Mouse (Mus musculus) regulatory T cell (primary cell): ENCODE measurements around the gene Gpr137b.
"Not testable (repeated sequence)": the region's sequence is repeated elsewhere in the genome, so short reads cannot be mapped to it uniquely, and the experiment has no call there.

Source experiments
- in situ Hi-C: fragments of 300-600 bp; cut with MboI, MseI; formaldehyde crosslinking; loops from one replicate; pipeline ENCODE4 v1.15.1; 2025; ENCODE audit warnings: high pct_unique_total_duplicates

Gene Gpr137b

DNA sequence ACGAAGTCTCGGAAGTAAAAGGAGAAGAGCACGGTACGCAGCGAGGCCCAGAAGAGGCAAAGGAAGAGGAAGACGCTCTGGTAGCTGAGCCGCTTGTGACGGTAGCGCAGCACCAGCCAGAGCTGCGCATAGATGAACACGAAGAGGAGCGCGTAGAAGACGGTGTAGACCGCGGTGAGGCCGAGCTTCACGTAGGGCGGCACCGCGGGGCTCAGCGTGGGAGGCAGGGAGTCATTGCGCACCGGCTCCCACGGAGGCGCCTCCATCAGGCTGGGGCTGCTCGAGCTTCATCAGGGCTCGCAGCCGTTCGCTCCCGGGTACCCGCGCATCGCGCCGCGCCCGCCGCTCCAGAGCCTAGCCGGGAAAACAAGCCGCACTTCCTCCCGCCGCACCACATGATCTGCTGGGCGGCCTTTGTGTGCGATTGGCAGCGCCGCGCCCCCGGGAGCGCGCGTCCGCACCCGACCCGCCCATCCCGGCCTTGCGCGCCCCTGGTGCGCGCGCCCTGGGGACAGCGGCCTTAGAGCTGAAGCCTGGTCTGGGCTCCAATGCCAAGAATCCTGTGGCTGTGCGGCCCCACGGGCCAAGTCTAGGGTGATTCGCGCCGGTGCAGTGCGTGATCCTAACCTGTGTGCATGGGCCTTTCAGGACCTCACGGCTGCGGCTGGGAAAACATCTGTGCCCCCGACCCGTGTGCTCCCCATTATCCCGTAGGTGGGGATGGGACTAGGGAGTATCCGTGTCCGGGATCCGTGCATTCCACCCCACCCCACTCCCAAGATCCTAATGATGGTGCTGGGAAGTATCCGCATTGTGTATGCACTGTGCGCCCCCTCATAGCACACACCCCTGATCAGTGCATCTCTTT, at the start of gene Gpr137b:
Gene Gpr137b, minus strand, starts transcription at position 787 of the 868 bp plus-strand sequence.
- in situ Hi-C loops = loop anchor here (25.0 kb wide), 1 partner anchor 906 kb away; no protein-coding TSS in a partner anchor

DNA sequence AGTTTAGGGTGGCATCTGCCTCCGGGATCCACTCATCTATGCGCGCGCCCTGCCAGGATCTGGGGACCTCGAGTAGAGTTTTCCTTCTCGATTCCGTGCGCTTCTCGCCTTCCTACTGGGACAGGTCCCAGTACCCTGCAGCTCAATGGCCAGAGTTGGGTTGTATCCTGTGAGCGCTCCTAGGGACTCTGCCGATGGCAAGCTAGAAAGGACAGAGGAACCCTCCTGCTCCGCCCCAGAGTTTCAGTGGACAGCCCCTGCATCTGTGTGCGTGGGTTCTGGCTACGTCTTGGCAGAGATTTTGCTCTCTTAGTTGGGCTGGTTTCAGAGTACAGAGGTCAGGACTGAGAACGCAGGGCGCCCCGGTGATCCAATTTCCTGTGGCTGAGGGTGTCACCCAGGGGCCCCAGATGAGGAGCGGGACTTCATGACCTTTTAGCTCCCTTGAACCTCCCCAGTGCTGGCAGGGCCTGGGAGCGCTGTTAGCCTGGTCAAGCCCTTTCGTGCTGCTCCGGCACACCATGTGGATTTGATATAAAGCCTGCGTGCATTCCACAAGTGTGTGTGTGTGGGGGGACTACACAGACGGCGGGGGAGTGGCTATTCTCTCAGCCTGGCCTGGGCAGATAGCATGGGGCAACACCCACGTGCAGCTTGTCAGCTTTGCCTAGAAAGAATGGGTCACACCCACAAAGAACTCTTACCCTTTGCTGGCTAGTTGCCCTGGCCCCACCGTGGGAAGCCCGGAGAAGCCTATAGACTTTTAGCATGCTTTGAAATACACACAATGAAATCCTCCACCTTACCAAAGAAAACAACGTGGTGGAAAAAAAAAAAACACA, 44.5 kb upstream of the Gpr137b start:
- in situ Hi-C loops = not testable (repeated sequence)

DNA sequence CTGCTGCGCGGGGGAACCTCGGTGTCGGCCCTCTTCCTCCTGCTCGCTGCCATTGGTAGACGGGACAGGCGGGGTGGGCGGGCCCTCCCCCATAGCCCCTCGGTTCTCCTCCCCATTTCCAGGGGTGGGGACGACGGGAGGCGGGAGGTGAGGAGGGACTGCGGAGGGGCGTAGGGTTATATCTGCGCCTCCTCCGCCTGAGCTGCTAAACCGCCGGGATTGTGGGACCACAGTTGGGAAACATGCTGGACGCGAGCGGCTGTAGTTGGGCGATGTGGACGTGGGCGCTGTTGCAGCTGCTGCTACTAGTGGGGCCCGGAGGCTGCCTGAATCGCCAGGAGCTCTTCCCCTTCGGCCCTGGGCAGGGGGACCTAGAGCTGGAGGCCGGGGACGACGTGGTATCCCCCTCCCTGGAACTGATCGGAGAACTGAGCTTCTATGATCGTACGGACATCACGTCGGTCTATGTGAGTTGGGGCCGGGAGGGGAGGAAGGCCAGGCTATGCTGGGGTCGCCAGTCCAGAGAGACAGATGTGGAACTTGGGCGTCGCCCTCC, 43.7 kb upstream of the Gpr137b start, which contains the start of gene Nid1:
Gene Nid1, plus strand, starts transcription at position 92 of the 556 bp plus-strand sequence.
- in situ Hi-C loops = not testable (repeated sequence)

DNA sequence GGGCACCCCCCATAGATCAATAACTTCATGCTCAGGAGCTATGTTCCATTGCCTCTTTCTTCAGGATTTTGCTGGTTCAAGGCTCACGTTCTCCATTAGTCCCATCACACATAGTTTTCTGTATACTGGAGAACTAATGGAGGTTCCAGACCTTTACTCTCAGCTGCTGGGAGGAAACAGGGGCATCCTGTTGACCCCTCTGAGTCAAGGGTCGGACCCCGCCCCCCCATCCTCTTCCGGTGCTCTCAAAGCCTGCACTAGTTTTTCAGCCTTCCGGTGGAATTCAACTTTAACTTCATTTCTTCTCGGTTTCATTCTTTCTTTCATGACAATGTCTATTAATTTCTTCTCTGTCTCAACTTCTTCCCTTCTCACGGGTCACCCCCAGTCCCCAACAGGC, 42.3 kb upstream of the Gpr137b start:
- in situ Hi-C loops = not testable (repeated sequence)

DNA sequence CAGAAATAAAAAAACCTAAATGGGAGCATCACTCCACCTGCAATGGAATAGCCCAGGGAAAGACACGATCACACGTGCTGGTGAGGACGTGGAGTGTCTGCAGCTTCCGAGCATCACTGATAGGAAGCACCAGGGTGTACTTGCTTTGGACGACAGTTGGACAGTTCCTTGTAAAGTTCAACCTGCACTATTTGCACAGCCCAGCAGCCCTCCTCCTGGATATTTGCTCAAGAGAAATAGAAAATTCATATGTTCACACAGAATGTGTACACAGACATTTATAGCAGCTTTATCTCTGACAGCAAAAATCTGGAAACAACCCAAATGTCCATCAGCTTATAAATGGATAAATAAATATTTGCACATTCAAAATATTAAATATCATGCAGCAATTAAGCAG, 29.5 kb upstream of the Gpr137b start:
- in situ Hi-C loops = not testable (repeated sequence)

DNA sequence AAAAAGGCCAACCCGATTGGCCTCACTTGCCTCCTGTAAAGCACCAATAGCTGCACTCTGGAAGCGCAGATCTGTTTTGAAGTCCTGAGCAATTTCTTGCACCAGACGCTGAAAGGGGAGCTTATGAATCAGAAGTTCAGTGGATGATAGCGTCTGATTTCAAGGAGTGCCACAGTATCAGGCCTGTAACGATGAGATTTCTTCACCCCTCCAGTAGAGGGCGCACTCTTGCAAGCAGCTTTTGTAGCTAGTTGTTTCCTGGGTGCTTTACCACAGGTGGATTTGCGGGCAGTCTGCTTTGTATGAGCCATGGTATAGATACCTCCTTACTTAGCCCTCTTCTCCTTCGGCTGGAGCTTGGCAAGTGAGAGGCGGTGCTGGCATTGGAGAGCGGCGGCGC, 25.0 kb upstream of the Gpr137b start:
- in situ Hi-C loops = not testable (repeated sequence)

DNA sequence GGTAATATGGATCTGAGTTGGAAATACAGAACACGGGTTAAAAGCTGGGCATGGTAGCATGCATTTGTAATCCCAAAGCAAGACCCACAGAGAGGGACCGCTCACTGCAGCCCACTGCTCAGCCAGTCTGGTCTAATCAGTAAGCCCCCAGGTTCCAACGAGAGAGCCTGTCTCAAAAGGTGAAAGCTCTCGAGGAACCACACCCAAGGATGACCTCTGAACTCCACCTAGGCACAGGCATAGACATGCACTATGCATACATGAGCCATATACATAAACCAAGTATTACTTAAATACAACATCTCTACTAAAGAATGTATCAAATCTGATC, 22.2 kb upstream of the Gpr137b start:
- in situ Hi-C loops = not testable (repeated sequence)

DNA sequence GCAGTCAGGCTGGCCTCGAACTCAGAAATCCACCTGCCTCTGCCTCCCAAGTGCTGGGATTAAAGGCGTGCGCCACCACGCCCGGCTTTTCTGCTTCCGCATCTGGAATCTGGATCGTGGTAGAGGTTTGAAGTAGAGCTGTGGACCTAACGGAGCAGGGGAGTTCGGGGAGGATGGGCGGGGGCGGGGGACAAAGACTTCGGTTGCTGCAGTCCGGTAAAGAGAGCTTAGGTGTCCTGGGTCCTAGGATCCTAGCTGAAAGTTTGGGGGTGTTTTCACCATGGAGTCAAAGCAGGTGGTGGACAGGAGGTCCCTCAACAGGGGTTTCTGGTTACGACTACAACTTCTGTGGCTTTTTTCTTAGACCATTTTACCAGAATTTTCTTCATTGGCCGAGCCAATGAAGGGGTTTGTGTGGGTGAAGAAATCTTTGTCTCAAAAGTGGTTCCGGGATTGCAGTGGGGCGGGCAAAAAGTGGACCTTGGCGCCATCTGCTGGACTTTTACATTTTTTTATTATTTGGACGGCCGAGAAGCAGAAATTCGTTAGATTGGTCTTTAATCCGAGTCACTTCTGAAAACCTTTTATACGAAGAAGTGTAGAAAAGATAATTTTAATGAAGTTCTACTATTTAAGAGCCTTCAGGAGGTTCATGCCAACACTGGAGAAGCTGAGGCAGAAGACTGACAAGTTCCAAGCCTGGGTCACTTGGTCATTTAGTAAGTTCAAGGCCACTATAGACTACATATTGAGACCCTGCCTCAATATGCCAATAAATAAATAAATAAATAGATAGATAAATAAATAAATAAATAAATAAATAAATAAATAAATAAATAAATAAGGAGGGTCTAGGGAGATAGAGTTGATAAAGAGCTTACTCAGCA, 21.5 kb upstream of the Gpr137b start:
- in situ Hi-C loops = not testable (repeated sequence)

DNA sequence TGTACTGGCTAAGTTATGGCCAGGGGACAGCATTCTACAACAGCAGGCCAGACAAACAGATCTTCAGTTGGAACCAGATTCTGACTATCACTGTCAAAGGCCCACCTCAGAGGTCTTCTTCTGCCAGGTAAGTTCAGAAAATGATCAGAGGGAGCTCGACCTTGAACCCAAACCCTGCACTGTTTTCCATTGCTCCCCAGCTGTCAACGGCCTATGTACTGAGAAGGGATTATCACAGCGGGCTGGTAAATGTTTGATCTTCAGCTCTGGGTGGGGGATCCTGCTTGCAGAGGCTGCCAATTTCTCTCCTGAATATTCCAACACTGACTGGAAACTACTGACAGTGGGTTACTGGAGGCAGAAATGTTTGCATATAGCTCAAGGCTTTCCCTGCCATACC, 20.4 kb upstream of the Gpr137b start:
- in situ Hi-C loops = no loop called here

DNA sequence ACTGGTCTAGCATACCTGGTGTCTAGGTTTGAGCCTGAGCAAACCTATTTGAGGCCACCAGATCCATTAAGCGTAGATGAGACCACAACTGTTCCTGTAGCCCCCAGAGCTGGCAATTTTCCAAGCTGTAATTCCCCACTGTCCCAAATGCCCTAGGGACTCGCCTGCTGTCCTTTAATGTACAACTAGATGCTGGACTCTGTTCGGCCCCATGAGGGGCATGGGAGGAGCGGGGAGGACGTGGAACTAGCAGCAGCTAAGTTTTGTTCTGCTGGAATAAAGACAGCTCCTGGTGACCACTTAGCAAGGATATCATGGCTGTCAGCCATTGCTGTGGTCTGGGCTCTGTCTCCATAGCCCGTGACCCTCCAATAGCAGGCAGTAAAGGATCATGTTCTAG, 11.7 kb upstream of the Gpr137b start:
- in situ Hi-C loops = not testable (repeated sequence)

DNA sequence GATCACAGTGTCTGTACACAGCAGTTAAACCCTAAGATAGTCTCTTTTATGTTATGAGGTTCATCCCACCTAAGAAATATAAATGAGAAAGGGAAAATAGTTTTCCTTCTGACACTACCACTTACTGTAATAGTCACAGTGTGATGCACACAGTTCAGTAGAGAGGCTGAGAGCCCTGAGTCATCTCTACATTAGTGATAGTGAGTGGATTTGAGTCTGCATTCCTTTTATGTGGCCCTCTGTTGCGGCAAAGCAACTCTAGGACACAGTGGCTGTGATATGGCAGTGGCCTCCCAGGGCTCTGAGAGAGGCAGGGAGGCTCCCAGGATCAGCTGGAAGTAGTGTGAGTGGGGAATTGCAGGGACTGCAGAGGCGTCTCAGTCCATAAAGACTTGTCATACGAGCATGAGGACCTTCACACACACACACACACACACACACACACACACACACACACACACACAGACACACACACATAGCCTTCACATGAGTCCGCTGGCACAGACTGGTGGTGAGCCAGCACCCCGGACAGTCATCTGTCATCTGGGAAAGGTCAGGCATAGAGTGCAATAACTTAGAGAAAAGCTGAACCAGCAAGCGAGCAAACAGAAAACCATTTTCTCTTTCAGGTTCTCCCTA, 10.8 kb upstream of the Gpr137b start:
- in situ Hi-C loops = not testable (repeated sequence)

DNA sequence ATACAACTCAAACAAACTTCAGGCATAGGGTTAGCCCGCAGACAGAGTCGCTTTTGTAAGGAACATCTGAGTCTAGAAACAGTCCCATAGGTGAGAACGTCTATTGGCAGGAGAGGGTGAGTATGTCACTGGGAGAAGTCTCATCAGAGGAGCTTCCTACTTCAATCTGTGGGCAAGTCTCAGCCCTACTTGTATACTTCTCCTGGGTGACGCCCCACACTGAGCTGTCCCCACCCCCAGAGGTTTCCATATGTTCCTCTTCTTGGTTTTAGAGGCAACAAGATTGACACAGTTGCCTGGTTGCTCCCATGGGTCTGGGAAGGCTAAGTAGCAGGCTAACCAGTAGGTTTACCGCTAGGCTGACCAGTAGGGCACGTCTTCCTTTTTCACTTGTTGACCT, 10.0 kb upstream of the Gpr137b start:
- in situ Hi-C loops = not testable (repeated sequence)

DNA sequence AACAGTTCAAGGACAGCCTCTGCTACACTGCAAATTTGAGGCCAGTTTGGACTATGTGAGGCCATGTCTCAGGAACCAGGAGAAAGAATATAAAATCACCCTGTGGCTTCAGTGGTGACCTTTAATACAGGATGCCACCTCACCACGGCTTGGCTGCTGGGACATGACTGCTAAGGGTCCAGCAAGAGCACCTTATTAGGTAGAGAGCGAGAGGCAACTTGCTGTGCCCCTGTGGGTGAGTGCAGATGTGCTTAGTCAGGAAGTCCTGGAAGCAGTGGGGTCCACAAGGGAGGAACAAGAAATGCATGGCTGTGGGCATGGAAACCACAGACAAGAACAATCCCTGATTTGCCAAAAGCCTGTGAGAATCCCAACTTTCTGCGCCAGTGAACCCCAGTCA, 9.6 kb upstream of the Gpr137b start:
- in situ Hi-C loops = not testable (repeated sequence)

DNA sequence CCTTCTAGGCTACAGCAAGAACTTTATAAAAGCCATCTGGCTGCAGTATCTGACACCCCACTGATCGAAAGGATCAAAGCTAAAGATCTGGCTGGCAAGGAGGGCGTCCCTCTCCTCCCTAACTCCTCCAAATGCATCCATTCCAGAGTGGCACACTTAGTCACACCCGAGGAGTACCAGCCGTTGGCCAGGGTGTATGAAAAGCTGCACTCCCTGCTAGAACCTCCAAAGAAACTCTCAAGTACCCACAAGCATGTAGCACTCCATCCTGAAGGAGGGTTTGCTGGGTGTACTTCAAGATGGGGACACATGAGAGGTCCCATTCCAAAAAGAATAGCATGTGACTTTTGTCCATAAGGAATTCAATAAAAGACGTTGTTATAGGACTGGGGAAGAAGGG, 9.0 kb upstream of the Gpr137b start:
- in situ Hi-C loops = not testable (repeated sequence)

DNA sequence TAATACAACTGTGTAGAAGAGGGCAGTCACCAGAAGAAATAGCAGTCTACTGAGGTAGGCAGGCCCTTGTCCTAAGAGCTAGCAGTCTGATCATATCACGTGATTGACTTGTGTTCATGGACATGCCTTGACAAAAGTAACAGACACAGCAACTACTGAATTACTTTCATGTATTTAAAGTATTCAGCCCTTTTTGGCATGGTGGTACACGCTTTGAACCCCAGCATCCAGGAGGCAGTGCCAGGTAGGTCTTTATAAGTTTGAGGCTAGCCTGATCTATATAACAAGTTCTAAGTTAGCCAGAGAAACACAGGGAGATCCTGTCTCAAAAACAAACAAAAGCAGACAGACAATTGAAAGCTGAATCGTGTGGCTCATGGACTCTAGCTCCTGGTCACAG, 7.0 kb upstream of the Gpr137b start:
- in situ Hi-C loops = not testable (repeated sequence)

DNA sequence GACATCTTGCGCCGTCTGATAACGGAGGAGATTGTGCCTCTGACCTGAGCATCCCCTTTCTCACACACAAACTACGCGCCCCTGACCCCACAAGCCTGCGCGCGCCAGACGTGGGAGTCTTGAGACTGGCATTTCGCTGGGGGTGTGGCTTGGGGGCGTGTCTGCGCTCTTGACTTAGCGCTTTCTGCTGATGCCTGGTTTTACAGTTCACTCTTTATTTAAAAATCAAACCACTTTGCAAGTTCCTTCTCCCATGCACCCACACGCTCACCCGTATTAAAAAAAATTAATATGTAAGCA, 232 bp upstream of the Gpr137b start:
- in situ Hi-C loops = loop anchor here (25.0 kb wide), 1 partner anchor 907 kb away; no protein-coding TSS in a partner anchor

DNA sequence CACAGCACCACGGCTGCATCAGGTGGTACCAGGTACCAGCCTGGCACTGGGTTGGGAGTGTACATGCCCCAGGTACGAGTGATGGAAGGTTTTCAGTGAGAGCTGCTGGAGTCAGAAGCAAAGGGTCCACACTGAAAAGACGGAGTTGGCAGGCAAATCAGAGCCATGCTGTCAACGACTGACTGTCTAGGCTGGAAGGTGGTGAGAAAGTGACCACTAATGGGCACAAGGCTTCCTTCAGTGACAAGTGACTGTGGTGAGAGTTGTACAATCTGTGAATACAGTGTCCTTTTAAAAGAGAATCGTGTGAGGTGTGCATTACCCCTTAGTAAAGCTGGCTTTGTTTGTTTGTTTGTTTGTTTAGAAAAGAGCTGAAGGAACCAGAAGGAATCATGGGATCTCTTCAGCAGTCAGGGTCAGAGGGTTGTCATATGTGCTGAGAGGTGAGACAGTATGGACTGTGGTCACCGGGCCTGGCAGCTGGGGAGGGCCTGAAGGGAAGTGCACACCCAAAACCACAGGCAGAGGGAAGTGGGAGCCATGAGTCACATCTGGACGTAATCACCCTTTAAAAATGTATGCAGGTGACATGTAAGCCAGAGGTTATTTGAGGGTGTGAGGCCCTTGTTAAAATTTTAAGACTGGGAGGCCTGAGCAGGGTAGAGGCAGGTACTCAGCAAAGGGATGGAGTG, 15.5 kb downstream of the Gpr137b start:
- in situ Hi-C loops = loop anchor here (25.0 kb wide), 1 partner anchor 891 kb away; no protein-coding TSS in a partner anchor

DNA sequence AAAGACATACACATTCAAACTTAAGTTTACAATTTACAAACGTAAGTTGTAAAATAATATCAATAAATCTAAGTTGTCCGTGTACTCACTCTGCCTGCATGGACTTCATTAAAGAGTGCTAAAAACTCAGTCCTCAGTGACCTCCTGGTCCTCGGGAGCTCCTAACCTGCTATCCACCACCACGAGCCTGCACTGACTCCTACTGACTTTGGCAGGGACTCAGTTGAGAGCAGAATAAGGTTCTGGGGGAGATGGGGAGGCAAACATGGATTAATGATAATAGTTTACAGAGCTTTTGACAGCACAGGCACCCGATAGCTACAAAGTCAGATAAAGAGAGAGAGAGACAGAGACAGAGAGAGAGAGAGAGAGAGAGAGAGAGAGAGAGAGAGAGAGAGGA, 16.6 kb downstream of the Gpr137b start:
- in situ Hi-C loops = loop anchor here (25.0 kb wide), 1 partner anchor 890 kb away; no protein-coding TSS in a partner anchor

DNA sequence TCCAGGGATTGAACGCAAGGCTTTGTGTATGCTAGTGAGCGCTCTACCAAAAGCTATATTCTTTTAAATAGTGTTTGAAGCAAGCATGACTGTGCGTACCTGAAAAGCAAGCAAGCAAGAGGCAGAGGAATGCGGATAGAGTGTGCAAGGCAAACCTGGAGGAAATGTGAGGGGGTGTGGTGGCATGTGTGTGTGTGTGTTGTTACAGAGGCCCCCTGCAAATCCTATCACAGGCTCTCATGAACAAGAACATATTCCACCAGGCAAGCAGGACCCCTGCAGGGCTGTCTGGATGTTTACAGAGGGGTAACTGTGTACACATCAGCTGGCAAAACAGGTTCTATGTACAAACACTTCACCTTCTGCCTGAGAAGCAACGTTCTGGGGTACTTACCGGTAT, 19.8 kb downstream of the Gpr137b start:
- in situ Hi-C loops = loop anchor here (5.0 kb wide), 1 partner anchor 747 kb away; no protein-coding TSS in a partner anchor

DNA sequence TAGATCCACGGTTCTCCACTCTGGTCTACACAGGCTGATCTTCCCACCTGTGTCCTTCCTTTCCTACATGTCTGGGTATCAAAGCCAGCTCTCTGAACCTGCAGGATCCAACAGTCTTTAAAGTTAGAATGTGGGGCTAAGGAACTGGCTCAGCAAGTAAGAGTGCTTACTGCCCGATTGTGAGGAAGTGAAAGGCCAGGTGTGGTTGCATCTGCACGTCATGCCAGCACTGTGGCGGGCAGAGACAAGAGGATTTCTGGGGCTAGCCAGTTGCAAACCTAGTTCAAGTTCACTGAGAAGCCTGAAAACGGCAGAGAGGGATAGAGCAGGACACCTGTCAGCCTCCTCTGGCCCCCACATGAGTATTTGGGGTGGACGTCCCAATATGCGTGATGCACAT, 22.4 kb downstream of the Gpr137b start:
- in situ Hi-C loops = loop anchor here (5.0 kb wide), 1 partner anchor 744 kb away; no protein-coding TSS in a partner anchor
